Mouse (Mus musculus): ENCODE data around the gene Rhoh. TPM values are rescaled to one million over a fixed set of nuclear protein-coding genes. Genes with fewer than 3 reads are reported as not detected.

Gene Rhoh
- polyA plus RNA-seq, 1 experiment from 2014 or later = 1.6 TPM

GRCm38 (mm10) chr5:65937998-65938715 lies 77.1 kb downstream of the Rhoh start:
- no peak overlapping the region for H3K4me3 ChIP-seq (replicated peaks)
- no peak overlapping the region for H3K27ac ChIP-seq
- H3K4me1 ChIP-seq = no peaks in the 10 kb centered on the region
- H3K27me3 ChIP-seq (replicated peaks) = no peaks in the 10 kb centered on the region
- no peak overlapping the region for H3K4me2 ChIP-seq
- no peak overlapping the region for H3K9ac ChIP-seq
- no peaks in the 10 kb centered on the region for H3K36me3 ChIP-seq
- 41% methylated on average over 9 of the region's 9 CpGs for WGBS
- ATAC-seq (ENCODE audit: insufficient read depth, low FRiP score, low read depth) = peak; percentile 70; the same call in 1 of the 2 replicates
- H3K9me3 ChIP-seq = no peaks in the 10 kb centered on the region

- no peaks in the 10 kb centered on the region for H3K9me3 ChIP-seq
Observed at GRCm38 (mm10) chr5:65941145-65941544, 80.1 kb downstream of the Rhoh start.

More at GRCm38 (mm10) chr5:65941145-65941544, 80.1 kb downstream of the Rhoh start:
- Histone ChIP-seq H3K27me3 (replicated peaks) (no peaks in the 10 kb centered on the region), H3K36me3 (no peaks in the 10 kb centered on the region), H3K27ac (no peak overlapping the region), H3K4me1 (no peaks in the 10 kb centered on the region), H3K4me3 (replicated peaks) (no peak overlapping the region), H3K9ac (no peak overlapping the region), H3K4me2 (no peak overlapping the region)
- 55% methylated on average over 4 of the region's 4 CpGs for WGBS
- no peak for ATAC-seq (ENCODE audit: insufficient read depth, low FRiP score, low read depth)

Other genes starting within 250 kb of the Rhoh start
- 57.1 and 62.3 TPM in 2 replicates for gene Pds5a, start 162.9 kb upstream of the Rhoh start, polyA plus RNA-seq (2015; fragmentation: Nextera tagmentation; extraction: Ambion mirVana)
- gene N4bp2, start 97.7 kb upstream of the Rhoh start, polyA plus RNA-seq (2015; fragmentation: Nextera tagmentation; extraction: Ambion mirVana) = 22.4 and 23.3 TPM in 2 replicates
- not detected in 2 replicates for gene Chrna9, start 73.7 kb downstream of the Rhoh start, polyA plus RNA-seq (2015; fragmentation: Nextera tagmentation; extraction: Ambion mirVana)
- 2.2 and 3.2 TPM in 2 replicates for gene 9130230L23Rik, start 143.1 kb downstream of the Rhoh start, polyA plus RNA-seq (2015; fragmentation: Nextera tagmentation; extraction: Ambion mirVana)